Comparison of ENCODE assay signal across 8 mouse cellular contexts in genomic region chr17:85800357-85801078, GRCm38 (mm10).
A peak's percentile ranks its signal among the peaks of the same experiment; 100 is the strongest.
DNase-seq lines count a peak whose midpoint lies in the region; ATAC-seq and TF ChIP-seq lines count a peak whose summit lies in the region.

No protein-coding gene starts in this region.

- H3K27ac ChIP-seq in forebrain, embryonic 16.5 days (ENCODE audit: low read length) = no peak overlapping the region
- H3K27ac ChIP-seq in liver, embryonic 12.5 days = no peak overlapping the region
- peak overlapping the region; percentile 1; the same call in 1 of the 2 replicates for H3K27ac ChIP-seq in stomach, embryonic 15.5 days

- peak overlapping the region; percentile 46 for H3K9ac ChIP-seq in forebrain, embryonic 16.5 days (replicated peaks; ENCODE audit: low read depth, low read length)
- H3K9ac ChIP-seq in liver, embryonic 12.5 days = no peak overlapping the region
- H3K9ac ChIP-seq in stomach, embryonic 15.5 days = peak overlapping the region; percentile 34; the same call in 1 of the 2 replicates

- peak overlapping the region; percentile 74 for H3K4me2 ChIP-seq in forebrain, embryonic 16.5 days (ENCODE audit: low read length)
- peak overlapping the region; percentile 66 for H3K4me2 ChIP-seq in liver, embryonic 12.5 days
- H3K4me2 ChIP-seq in stomach, embryonic 15.5 days = peak overlapping the region; percentile 94

- peak overlapping the region; percentile 76 for H3K4me3 ChIP-seq in E14TG2a.4 (replicated peaks; ENCODE audit: low read length)
- H3K4me3 ChIP-seq in forebrain, embryonic 16.5 days (replicated peaks; ENCODE audit: low read length) = peak overlapping the region; percentile 41
- peak overlapping the region; percentile 38 for H3K4me3 ChIP-seq in liver, embryonic 12.5 days
- H3K4me3 ChIP-seq in stomach, embryonic 15.5 days (replicated peaks) = peak overlapping the region; percentile 48

- H3K27me3 ChIP-seq in E14TG2a.4 (ENCODE audit: insufficient read depth, low read length) = peaks cover 61% of the 10 kb centered on the region
- H3K27me3 ChIP-seq in forebrain, embryonic 16.5 days (replicated peaks; ENCODE audit: control insufficient read depth, insufficient read depth, low read length) = peaks cover 37% of the 10 kb centered on the region
- peaks cover 88% of the 10 kb centered on the region for H3K27me3 ChIP-seq in liver, embryonic 12.5 days (replicated peaks)
- H3K27me3 ChIP-seq in stomach, embryonic 15.5 days (replicated peaks) = peaks cover 38% of the 10 kb centered on the region

- 3% methylated on average over 44 of the region's 44 CpGs for WGBS in forebrain, embryonic 16.5 days
- 1% methylated on average over 44 of the region's 44 CpGs for WGBS in liver, embryonic 12.5 days (ENCODE audit: insufficient replicate concordance)
- 9% methylated on average over 44 of the region's 44 CpGs for WGBS in stomach, embryonic 15.5 days

- TF ChIP-seq CTCF in E14TG2a.4 (conservative IDR thresholded peaks at IDR 0.05; ENCODE audit: low read length) = no peak

- peak; percentile 43; the same call in 1 of the 2 replicates for ATAC-seq in forebrain, embryonic 16.5 days
- ATAC-seq in liver, embryonic 12.5 days = no peak; the same call in 1 of the 2 replicates
- ATAC-seq in stomach, embryonic 15.5 days (ENCODE audit: insufficient read depth, low FRiP score, low read depth) = no peak; the same call in 1 of the 2 replicates

- H3K9me3 ChIP-seq in E14TG2a.4 (ENCODE audit: low read length) = no peaks in the 10 kb centered on the region
- no peaks in the 10 kb centered on the region for H3K9me3 ChIP-seq in forebrain, embryonic 16.5 days (ENCODE audit: control insufficient read depth, low read length)
- no peaks in the 10 kb centered on the region for H3K9me3 ChIP-seq in liver, embryonic 12.5 days (replicated peaks)
- H3K9me3 ChIP-seq in stomach, embryonic 15.5 days = no peaks in the 10 kb centered on the region

- peaks cover 24% of the 10 kb centered on the region for H3K4me1 ChIP-seq in E14TG2a.4 (replicated peaks; ENCODE audit: low read depth, low read length)
- H3K4me1 ChIP-seq in forebrain, embryonic 16.5 days (replicated peaks; ENCODE audit: control insufficient read depth, insufficient read depth, low read length) = peaks cover 13% of the 10 kb centered on the region
- peaks cover 4% of the 10 kb centered on the region; the same call in 1 of the 2 replicates for H3K4me1 ChIP-seq in liver, embryonic 12.5 days
- H3K4me1 ChIP-seq in stomach, embryonic 15.5 days = peaks cover 12% of the 10 kb centered on the region

- no peaks in the 10 kb centered on the region for H3K36me3 ChIP-seq in E14TG2a.4 (ENCODE audit: insufficient read depth, low read length)
- H3K36me3 ChIP-seq in forebrain, embryonic 16.5 days (ENCODE audit: control insufficient read depth, insufficient read depth) = no peaks in the 10 kb centered on the region
- H3K36me3 ChIP-seq in liver, embryonic 12.5 days = no peaks in the 10 kb centered on the region
- no peaks in the 10 kb centered on the region for H3K36me3 ChIP-seq in stomach, embryonic 15.5 days

- peak; percentile 8 for DNase-seq in adrenal gland, postnatal 14 days
- no peak for DNase-seq in adrenal gland, postnatal 25 days
- DNase-seq in left cerebral cortex, adult 9 months (ENCODE audit: low spot score in 2 of 2) = no peak
- no peak for DNase-seq in spleen, postnatal 10 days (ENCODE audit: low spot score in 2 of 2)
